Mouse (Mus musculus) left cerebral cortex, adult 11 months (tissue): ENCODE results near the gene Capg.

Experiments used
- DNase-seq: peaks from one replicate; pipeline ENCODE4 v3.0.0; 2022; ENCODE audit warnings: low spot score

Gene Capg

GRCm38 (mm10) chr6:72544283-72544987, at the start of gene Capg:
Capg (plus strand) TSS chr6:72544391.
- no peak for DNase-seq

- DNase-seq: no peak
These were observed 45.2 kb upstream of the Capg start for GRCm38 (mm10) chr6:72498950-72499349.

DNA sequence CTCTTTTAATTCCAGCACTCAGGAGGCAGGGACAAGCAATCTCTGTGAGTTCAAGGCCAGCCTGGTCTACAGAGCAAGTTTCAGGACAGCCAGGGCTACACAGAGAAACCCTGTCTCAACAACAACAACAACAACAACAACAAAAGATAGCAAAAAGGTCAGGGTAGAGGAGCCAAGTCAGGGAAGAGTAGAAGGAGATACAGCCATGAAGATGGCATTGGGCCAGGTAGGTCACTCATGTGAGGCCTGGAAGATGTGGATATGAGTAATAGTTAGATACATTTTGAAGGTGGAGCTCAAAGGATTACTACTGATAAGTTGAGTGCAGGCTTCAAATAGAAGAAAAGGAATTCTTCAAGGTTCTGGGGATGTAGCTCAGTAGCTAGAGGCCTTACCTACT, 40.9 kb upstream of the Capg start:
- DNase-seq: no peak

DNA sequence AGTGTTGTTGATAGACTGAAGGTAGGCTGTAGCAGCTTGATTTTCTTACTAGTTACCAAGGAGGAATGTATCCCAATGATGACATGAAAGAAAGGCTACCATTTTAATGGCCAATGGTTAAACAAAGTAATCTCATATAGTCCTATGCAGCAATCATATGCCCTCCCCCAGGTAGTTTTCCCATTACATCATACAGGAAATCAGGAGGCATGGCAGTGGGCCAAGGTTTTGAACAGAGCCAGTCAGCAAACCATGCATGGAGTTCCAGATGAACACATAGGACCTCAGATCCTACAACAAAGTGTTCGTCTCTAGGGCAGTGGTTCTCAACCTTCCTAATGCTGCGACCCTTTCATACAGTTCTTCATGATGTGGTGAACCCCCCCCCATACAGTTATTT, 40.3 kb upstream of the Capg start:
- DNase-seq: no peak

DNA sequence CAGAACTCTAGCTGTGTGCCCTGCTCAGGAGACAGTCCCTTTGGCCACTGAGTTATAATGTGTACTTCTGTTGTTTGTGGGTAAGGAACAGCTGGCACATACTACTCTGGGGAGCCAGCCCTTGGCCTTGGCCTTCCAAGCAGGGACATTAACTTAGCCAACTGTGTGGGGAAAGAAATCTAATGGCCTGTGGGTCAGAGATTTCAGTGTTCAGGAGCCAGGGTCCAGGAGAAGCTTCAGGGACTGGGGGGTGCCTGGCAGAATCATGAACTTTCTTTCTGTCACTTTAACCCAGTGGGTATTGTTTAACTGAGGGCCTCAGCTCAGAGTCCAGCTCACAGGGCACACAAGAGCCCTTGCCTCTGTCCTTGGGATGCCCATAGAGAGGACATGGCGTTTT, 38.1 kb upstream of the Capg start:
- no peak for DNase-seq

DNA sequence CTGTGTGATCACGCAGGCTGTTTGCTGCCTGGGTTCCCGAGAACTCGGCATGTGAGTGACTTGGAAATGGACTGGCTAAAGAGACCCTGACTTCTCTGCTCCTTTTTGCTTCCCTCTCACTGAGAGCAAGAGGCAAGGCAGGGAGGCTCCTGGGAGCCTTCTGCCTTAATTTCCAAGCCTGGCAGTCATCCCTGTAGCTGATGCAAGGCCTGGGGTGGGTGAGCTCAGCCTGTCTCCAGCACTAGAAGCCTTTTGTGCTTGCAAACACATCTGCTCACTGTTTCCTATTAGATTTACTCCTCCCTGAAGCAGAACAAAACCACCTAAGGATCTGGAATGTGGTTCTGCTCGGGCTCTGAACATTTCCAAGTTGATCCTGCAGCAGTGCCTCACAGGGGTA, 35.6 kb upstream of the Capg start:
- no peak for DNase-seq

- DNase-seq: no peak
These were observed 34.2 kb upstream of the Capg start for GRCm38 (mm10) chr6:72509872-72510435.

DNA sequence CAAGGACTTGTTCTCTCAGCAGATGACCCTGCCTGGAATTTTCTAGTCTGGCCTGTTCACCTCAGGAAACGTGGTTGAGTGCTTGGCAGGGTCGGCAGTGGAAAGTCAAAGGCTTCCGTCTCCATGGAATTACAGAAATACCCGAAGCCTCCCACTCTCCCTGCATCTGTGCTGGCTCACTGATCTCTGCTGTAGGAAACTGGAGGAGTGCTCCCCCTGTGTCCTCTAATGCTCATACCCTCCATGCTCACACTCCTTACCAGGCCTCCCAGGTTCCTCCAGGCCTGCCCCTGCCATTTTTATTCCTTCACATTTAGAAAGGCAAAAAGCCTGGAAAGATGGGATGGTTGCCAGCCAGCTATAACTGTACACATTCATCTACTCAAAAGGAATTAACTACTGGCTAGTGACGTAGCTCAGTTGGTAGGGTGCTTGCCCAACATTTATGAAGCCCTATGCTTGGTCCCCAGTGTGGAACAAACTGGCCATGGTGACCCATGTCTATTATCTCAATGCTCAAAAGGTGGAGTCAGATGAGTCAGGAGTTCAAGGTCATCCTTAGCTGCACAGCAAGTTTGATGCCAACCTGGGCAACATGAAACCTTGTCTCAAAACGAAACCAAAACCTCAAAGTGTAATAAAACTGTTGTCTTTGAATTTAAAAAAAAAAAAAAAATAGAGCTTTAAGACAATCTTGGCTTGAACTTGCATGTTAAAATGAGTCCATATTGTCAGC, 33.3 kb upstream of the Capg start:
- no peak for DNase-seq

DNA sequence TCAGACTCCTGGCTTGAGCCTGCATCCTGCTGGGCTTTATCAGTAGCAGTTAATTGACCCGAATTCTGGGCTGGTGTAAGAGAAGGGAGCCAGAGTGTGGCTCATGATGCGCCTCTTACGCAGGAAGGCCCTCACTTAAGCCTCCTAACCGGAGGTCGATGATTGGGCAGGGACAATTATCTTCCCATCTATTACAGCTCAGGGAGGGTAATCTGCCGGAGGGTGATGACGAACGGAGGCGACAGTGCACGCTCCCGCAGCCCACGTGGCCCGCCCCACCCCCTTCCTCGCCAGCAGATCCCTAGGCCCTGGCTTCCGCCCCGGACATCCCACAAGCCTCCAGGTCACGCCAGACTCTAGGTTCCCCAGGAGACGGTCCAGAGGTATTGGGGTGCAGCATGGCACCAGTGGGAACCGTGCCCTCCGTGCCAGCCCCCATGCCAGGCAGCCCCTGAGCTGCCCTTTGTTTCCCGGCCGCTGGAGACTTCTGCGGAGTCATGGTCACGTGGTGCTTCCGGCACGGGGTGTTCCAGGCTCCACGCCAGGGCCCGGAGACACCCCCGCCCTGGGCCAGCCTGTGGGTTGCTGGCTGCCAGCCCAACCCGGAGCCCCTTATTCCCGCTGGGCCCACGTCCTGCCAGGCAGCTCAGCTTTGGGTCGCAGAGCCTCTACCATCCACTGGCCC, 31.7 kb upstream of the Capg start:
- DNase-seq: peak; percentile 89

DNA sequence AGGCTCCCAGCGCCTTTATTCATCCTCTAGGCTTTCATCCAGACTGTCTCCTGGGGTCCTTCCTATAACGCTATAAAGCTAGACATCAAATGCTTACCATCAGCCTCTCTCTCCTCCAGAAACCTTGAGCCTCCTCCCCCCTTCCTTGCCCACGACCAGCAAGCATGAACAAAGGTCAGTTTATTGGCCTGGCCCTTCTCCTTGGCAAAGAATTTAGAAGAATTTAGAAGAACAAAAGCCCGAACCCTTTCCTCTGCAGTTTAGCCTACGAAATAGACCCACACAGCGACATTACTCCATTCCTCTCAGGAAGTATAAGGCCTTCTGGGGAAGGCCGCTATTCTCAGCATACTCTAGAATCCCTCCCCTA, 31.1 kb upstream of the Capg start:
- no peak for DNase-seq

- DNase-seq: no peak
These were observed 28.5 kb upstream of the Capg start for GRCm38 (mm10) chr6:72515644-72516043.

DNA sequence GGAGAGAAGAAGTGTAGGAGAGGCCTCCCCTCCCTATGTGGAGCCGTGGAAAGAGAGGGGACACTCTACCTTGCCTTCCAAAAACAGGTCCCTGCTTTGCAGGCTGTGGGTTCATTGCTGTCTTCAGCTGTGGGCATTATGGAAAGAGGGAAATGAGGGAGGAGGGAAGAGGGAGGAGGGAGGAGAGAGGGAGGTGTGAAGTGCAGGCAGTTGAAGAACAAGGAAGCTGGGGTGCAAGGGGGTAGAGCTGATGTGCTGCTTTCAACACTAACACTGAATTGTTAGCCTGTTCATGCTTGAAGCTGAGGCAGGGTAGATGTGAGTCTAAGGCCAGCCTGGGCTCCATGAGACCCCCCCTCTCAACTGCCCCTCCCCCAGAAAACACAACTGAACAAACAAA, 25.3 kb upstream of the Capg start:
- DNase-seq: no peak

DNA sequence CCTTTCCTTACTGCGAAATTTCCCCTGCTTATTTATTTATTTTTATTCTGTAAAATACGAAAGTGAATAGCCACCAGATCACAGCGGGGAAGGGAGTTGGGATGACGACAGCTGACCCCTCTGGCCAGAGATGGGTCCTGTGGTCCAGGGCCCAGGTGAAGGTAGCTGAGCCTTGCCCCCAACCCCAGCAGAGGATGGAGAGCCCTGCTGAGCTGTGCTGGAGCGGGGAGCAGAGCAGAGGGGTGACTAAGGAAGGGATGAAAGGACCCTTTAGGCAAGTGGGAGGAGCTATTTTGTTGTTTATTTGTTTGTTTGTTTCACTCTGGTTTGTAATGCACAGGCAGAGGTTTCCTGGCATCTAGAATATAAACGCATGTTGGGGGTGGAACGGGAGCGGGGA, 24.9 kb upstream of the Capg start:
- no peak for DNase-seq

DNA sequence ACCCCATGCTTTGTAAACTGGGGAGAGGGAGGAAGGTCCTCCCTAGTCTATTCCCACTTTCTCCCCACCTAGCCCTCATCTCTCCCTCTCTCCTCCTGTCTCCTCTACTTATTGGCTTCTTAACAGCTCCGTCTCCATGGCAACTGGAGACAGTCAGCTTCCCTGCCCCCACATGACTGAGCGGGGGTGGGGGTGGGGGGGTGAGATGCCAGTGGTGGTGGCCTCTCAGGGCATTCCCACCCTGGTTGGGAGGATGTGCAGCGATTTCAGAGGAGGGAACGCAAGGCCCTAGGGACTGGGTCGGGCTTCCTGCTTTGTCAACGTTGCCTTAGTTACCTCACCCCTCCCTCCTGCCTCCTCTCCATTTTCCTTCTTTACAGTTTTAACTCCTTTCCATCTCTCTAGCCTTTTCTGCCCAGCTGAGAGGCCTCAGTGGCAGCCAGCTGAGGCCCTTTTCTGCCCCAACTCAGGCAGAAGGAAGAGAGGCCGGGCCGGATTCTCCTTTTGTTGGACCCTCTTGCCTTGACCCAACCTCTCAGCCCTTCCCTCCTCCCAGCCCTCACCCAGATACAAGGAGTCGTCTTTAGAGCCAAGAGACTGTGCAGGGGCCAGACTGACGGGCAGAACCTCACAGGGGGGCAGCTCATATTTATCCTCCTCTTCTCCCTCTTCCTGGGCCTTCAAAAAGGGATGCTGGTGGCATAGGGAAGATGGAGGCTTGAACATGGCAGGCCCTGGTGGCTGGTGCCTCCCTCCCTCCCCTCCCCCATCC, 24.1 kb upstream of the Capg start:
- DNase-seq: no peak

DNA sequence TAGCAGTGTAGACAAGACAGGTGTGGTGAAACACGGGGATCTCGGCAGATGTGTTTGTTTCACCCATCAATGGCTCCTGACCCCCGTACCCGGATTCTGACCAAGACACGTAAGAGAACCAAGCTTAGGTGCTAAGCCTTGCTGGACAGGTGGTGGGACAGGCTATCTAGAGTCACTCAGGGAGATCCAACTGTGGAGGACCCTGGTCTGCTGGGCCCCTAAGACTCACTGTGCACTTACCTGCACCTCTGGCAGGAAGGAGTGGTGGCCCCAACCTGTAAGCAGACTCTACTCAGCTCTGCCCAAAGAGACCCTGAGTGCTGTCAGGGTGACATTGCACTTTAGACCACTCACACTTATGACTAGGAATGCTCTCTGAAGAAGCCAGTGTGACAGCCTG, 23.3 kb upstream of the Capg start:
- no peak for DNase-seq

GRCm38 (mm10) chr6:72521607-72522006, 22.6 kb upstream of the Capg start, which contains the start of gene Sh2d6:
Sh2d6 (minus strand) TSS chr6:72521707.
- no peak for DNase-seq

GRCm38 (mm10) chr6:72522288-72522687, 21.9 kb upstream of the Capg start:
- no peak for DNase-seq

- no peak for DNase-seq
These were observed 21.0 kb upstream of the Capg start for GRCm38 (mm10) chr6:72523222-72523621.

GRCm38 (mm10) chr6:72524160-72524559, 20.0 kb upstream of the Capg start:
- DNase-seq: no peak

- DNase-seq: no peak
These were observed 17.1 kb upstream of the Capg start for GRCm38 (mm10) chr6:72527070-72527469.

DNA sequence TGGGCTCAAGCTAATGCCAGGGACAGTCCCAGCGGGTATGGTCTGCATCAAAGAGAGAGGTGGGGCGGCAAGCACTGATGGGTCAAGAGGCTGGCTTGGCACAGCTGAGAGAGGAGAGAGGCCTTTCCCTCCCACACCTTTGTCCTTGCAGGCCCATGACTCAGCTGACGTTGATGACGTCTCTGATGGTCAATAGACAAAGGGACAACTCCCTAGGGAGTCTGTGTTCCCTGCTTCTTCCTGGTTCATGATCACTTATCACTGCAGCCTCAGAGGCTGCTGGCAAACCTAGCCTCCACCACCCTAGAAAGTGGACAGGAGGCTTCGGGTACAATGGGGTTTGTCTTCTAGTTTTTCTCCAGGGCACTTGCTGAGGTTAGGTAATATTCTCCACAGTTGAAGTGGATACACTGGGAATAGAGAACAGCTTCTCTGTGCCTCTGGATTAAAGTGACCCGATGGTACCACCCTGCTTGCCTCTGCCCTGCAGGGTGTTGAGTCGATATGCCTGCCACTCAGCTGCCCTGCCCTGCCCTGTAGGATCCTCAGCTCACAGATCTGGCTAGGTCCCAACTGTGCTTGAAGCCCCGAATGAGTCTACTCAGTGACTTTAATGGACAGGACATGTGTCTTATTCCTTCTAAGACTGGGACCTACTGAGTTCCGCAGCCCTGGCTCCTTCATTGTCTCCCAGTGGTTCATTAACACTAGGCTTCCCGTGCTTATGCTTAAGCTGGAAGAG, 15.6 kb upstream of the Capg start:
- DNase-seq: no peak
